Mouse (Mus musculus) erythroblast, adult 5-6 weeks (primary cell): ENCODE measurements at regions not wholly inside any gene's neighbourhood (a gene's known extent, or its start where the extent isn't known, plus 50 kb on each side); places are given as distances from the start of the nearest gene placed in this dataset.
"Not testable (repeated sequence)": the region's sequence is repeated elsewhere in the genome, so short reads cannot be mapped to it uniquely, and the experiment has no call there.

Source experiments
- ATAC-seq: replicated peaks from 2 replicates; pipeline ENCODE4 v1.8.0; 2016; ENCODE audit warnings: moderate number of reproducible peaks, mild to moderate bottlenecking, moderate TSS enrichment, inconsistent platforms; ENCODE audit not compliant: poor library complexity, low FRiP score, severe bottlenecking

- ATAC-seq, result peak; percentile 65; the same call in 1 of the 2 replicates
Measured at GRCm38 (mm10) chr10:117455595-117456302, 75.9 kb upstream of the Cpsf6 start.

DNA sequence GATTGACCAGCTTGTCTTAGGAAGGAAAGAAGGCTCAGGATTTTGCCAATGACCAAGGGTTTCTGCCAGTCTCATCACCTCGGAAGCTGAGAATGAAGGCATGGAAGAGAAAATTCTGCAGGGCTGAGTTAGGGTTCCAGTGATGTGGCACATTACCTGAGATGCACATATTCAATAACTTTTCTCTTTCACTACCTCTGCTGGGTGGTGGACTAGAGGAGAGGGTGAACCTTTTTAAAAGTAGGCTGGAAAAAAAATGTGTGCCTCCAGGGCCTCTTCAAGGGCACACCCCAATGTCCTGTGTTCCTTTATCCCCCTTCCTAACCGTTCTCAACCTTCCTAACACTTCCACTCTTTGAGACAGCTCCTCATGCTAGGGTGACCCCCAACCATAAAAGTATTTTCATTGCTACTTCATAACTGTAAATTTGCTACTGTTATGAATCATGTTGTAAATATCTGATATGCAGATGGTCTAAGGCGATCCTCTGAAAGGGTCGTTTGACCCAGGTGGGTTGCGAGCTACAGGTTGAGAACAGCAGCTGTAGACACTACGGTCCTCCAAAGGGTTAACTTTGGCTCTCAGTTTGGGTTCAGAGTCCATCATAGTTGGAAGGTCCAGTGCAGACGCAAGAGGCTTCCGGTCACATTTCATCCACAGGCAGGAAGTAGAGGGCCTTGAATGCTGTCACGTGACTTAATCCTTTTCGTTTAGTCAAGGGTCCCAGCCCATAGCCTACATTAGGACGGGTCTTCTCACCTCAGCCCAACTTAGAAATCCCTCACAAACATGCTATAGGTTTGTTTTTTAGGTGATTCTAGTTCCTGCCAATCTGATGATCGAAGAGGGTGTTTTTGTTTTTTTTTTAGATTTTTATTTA lies 75.1 kb upstream of the Cpsf6 start:
- no peak; the same call in 1 of the 2 replicates for ATAC-seq

GRCm38 (mm10) chr10:117454171-117454500 lies 74.3 kb upstream of the Cpsf6 start:
- ATAC-seq, result no peak

DNA sequence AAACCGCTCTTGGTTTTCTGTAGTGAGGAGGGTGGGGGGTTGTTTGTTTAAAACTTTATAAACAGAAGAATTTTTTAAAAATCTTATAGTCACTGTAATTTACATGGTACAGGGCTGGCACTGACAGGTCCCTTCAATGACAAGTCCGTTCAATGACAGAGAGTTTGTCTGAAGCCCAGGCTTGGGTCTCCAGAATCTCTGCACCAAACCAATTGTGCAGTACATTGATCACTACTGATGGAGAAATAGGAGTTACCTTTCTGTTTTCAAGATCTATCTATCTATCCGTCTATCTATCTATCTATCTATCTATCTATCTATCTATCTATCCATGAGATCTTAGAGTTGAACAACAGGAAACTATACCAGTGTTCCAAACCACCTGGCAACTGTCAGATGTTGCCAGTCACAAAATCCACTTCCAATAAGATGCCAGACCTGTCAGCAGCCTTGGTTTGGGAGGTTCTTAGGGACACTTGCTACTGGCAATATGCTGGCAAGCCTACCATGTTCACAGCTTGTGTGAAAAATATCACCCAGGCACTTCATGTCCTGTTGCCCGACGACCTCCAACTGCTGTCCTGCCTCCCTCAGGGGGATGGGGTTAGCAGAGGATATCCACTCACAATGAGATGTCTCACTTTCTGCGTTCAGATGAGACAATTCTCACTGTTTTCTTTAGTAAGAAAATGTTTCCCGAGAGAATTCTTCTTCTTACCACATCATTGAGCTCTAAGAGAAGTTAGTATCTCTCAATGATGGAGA lies 73.8 kb upstream of the Cpsf6 start:
- no peak for ATAC-seq

DNA sequence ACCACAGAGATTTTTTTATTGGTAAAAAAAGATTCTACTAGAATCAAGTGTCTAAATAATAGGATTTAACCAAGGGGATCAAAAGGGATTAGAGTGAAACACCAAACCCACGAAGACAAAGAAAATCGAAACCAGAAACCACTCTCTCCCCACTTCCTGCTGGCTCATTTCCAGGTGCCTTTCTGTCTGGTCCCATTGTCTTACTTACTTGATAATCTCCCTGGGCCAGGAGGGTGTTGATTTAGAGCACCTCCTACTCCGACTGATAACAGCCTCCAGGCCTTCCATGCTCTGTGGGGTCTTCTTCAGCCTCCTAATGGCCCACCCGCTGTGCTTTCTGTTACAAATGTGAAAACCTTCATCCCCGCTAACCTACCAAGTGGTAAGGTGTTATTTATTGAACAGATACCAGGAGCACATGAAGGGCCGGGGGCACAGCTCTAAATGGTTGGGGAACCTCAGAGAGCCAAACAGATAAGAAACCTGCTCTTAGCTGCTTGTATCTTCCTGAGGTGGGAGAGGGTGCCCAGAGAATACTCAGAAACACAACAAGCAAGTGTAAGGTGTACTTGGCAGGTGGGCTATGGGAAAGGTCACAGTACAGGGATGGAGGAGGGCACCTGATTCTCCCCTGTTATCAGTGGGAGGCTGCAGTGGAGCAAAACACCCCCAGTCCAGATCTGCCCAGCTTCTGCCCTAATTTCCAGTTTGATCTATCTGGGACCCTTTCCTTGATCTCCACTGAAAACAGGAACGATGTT lies 72.6 kb upstream of the Cpsf6 start:
- ATAC-seq, result no peak

GRCm38 (mm10) chr10:117451396-117452185 lies 71.8 kb upstream of the Cpsf6 start:
- no peak for ATAC-seq

DNA sequence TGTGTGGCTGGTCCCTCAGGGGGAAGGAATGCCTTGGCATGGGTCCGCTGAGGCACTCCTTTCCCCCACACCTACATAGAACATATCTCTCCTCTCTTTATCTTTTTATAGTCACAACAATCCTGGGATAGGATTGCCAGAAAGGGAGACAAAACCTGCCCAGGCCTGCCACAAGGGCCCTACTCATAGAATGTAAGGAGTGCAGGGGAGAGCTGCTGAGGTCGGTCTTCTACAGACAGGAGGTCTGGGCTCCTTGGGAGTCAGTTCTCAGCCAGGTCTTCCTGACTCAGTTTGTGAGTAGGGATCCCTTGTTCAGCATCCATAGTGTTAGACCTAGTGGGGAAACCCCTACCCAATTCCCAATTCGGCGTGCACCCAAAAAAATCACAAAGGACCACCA lies 70.8 kb upstream of the Cpsf6 start:
- ATAC-seq, result no peak

DNA sequence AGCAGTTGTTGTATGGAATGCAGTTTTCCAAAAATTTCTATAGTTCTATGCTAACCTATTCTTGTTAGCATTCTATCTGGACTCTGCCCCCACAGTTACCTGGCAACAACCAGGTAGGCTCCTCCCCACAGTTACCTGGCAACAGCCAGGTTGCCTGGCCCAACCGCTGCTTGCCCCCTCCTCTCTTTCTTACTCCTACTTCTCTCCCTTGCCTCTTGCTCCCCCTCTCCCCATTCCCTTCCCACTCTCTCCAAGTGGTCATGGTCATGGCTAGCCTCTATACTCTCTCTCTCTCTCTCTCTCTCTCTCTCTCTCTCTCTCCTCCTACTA lies 70.4 kb upstream of the Cpsf6 start:
- no peak for ATAC-seq

DNA sequence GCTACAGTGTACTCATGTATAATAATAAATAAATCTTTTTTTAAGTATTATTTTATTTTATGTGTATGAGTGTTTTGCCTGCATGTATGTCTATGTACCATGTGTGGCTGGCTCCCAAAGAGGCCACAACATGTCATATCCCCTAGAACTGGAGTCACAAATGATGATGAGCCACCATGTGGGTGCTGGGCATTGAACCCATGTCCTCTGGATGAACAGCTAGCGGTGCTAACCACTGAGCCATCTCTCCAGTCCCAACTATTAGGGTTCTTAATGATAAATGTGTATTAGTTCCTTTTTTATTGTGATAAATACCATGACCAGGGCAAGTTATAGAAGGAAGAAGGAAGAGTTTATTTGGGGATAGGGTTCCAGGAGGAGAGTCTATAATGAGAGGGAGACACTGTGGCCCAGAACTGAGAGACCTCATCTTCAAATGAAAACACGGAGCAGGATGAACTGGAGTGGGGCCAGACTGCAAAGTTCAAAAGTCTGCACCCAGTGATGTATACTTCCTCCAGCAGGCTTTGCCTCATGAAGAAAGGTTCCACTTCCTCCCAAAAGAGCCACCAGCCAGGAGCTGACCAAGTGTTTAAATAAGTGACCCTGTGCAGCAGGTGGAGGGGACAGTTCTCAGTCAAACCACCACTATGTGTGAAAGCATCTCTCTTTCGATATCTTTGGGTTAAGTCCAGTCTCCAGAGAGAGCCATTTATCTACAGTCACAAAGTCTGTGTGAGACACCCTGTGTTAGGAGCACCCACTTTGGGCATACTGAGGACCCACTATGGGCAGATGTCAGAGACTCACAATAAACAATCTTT lies 69.8 kb upstream of the Cpsf6 start:
- no peak for ATAC-seq

DNA sequence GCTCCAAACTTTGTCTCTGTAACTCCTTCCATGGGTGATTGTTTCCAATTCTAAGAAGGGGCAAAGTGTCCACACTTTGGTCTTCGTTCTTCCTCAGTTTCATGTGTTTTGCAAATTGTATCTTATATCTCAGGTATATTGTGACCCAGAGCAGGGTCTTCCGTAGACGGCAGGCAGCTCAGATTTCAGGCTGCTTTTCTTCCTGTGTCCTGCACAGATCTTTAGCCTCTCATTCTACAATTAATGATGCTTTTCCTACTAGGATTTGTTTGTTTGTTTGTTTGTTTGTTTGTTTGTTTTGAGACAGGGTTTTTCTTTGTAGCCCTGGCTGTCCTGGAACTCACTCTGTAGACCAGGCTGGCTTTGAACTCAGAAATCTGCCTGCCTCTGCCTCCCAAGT lies 69.0 kb upstream of the Cpsf6 start:
- not testable (repeated sequence) for ATAC-seq

DNA sequence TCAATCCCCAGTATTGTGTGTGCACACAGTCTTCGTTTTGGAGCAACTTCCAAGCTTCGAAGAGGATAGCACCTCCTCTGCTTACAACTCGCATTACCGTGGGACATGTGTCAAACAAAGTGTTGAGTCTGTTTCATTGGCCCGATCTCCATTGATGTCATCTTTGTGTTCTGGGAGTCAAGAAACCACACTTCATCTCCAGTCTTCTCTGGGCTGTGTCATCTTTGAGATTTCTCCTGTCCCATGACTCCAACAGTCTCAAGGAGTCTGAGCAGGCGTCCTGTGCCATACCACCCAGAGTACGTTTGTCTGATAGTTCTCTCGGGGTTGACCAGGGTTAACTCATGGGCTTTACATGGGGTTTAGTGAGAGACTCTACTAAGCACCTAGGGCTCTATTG lies 67.8 kb upstream of the Cpsf6 start:
- no peak for ATAC-seq

GRCm38 (mm10) chr10:117447206-117447605 lies 67.4 kb upstream of the Cpsf6 start:
- no peak for ATAC-seq

- ATAC-seq, result no peak
Measured at GRCm38 (mm10) chr10:117446776-117447175, 67.0 kb upstream of the Cpsf6 start.

GRCm38 (mm10) chr10:117445801-117446490 lies 66.1 kb upstream of the Cpsf6 start:
- ATAC-seq, result no peak

- no peak for ATAC-seq
Measured at GRCm38 (mm10) chr10:117445181-117445790, 65.5 kb upstream of the Cpsf6 start.

DNA sequence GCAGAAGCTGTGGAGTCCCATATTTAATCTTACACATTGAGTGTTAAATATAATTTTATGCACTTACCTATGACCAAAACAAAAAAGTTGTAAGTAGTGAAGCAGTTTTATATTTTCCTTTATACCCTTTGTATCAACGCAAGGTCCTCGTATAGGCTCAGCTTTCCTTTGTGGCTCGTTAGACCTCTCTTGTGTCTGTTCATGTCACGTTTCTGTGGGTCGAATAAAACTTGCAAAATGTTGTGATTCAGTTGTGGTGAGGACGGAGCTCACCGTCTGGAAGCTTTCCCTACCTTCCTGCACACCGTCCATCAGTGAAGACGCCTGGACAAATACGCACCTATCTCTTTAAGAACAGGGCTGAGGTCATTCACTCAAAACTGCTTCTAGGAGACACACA lies 64.9 kb upstream of the Cpsf6 start:
- ATAC-seq, result no peak
